Mouse (Mus musculus) ES-E14 (cell line): ENCODE results near the gene Inca1. TPM values are rescaled to one million over a fixed set of nuclear protein-coding genes. Genes with fewer than 3 reads are reported as not detected.

ENCODE experiments used
- DNase-seq: peaks from one replicate; pipeline ENCODE4 v3.0.0-alpha.2; 2013; ENCODE audit warnings: low read depth, low spot score
- H3K27ac ChIP-seq: 2 replicates; pipeline ENCODE4 v1.5.1; 2012; ENCODE audit warnings: low read depth, mild to moderate bottlenecking, low read length, moderate library complexity, mixed read lengths; ENCODE audit not compliant: poor library complexity, insufficient read depth, severe bottlenecking
- H3K36me3 ChIP-seq: 2 replicates; pipeline ENCODE4 v1.6.1; 2012; ENCODE audit warnings: mild to moderate bottlenecking, low read length, moderate library complexity, mixed read lengths; ENCODE audit not compliant: control insufficient read depth, poor library complexity, insufficient read depth, severe bottlenecking
- H3K4me1 ChIP-seq, 2 experiments: fragments of 150-350 bp in 1 of 2; sonication (generic) in 1 of 2; 2 replicates each; pipeline ENCODE4 v1.6.1; 2012; ENCODE audit warnings: low read length in 2 of 2, mild to moderate bottlenecking in 1 of 2, mixed read lengths in 1 of 2; ENCODE audit not compliant: control insufficient read depth in 2 of 2, insufficient read depth in 2 of 2, poor library complexity in 1 of 2
- H3K4me3 ChIP-seq, 2 experiments: fragments of 150-350 bp in 1 of 2; sonication (generic) in 1 of 2; 2 replicates each; pipeline ENCODE4 v1.5.1; 2012; ENCODE audit warnings: low read length in 2 of 2, low read depth in 1 of 2, mild to moderate bottlenecking in 1 of 2, mixed read lengths in 1 of 2; ENCODE audit not compliant: insufficient read depth in 1 of 2, poor library complexity in 1 of 2, severe bottlenecking in 1 of 2
- H3K9ac ChIP-seq: 2 replicates; pipeline ENCODE4 v1.6.1; 2012; ENCODE audit warnings: low read depth, mild to moderate bottlenecking, low read length, mixed read lengths; ENCODE audit not compliant: poor library complexity, insufficient read depth, severe bottlenecking
- H3K9me3 ChIP-seq: fragments of 150-350 bp; sonication (generic); 2 replicates; pipeline ENCODE4 v1.6.1; 2012; ENCODE audit warnings: low read depth, mild to moderate bottlenecking, low read length; ENCODE audit not compliant: control insufficient read depth, insufficient read depth
- CHD2 ChIP-seq: IDR thresholded peaks from 2 replicates; pipeline ENCODE4 v1.6.1; 2014; ENCODE audit warnings: mild to moderate bottlenecking, low read depth, low read length, inconsistent platforms
- HCFC1 ChIP-seq: IDR thresholded peaks from 2 replicates; pipeline ENCODE4 v1.6.1; 2012; ENCODE audit warnings: low read length, inconsistent platforms, borderline replicate concordance; ENCODE audit not compliant: insufficient read depth
- MAFK ChIP-seq: IDR thresholded peaks from 2 replicates; pipeline ENCODE4 v1.6.1; 2014; ENCODE audit warnings: mild to moderate bottlenecking, low read depth, low read length, inconsistent platforms; ENCODE audit not compliant: insufficient read depth
- ZC3H11A ChIP-seq: IDR thresholded peaks from 2 replicates; pipeline ENCODE4 v1.6.1; 2012; ENCODE audit warnings: low read depth, mild to moderate bottlenecking, inconsistent platforms, low read length, borderline replicate concordance
- ZNF384 ChIP-seq: IDR thresholded peaks from 2 replicates; pipeline ENCODE4 v1.6.1; 2012; ENCODE audit warnings: low read depth, low read length, inconsistent platforms
- in situ Hi-C, 2 experiments: fragments of 600-800 bp; cut with MboI; formaldehyde crosslinking; loops; one replicate each; pipeline ENCODE4 v1.15.1; 2025; ENCODE audit warnings: low sequenced_read_pairs in 2 of 2, inconsistent platforms in 1 of 2; ENCODE audit not compliant: unreplicated experiment in 2 of 2
- total RNA-seq: library from RNA; depleted of rRNA; stranded (reverse); fragments of 300-350 nt; gene quantifications from 2 replicates; pipeline ENCODE4 v1.2.3, GENCODE M21; 2012

The Inca1 gene
- total RNA-seq, 1 experiment, result 1.2 TPM

DNA sequence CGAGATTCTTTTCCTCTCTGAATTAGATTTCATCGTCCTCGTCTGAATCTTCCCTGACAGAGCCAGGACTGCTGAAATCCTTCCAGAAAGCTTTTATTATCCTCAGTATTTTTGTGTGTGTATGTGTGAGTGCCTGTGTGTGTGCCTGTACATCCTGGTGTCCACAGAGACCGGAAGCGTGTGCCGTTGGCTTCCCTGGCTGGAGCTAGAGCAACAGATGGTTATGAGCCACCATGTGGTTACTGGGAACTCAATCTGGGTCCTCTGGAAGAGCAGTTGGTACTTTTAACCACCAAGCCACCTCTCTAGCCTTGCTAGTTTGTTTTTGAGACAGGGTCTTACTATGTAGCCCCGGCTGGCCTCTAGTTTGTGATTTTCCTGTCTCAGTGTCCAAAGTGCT is 42.2 kb upstream of the Inca1 start:
- H3K4me1 ChIP-seq, result peaks cover 0 to 2% of the 10 kb centered on the region in 2 experiments; a peak in 1 of 4 replicates
- in situ Hi-C loops, result no loop called here
- TF ChIP-seq CHD2 (no peak), MAFK (no peak), ZC3H11A (no peak)
- H3K36me3 ChIP-seq, result no peaks in the 10 kb centered on the region
- no peak overlapping the region for H3K9ac ChIP-seq
- no peak for DNase-seq
- no peaks in the 10 kb centered on the region for H3K9me3 ChIP-seq
- H3K27ac ChIP-seq, result no peak overlapping the region
- H3K4me3 ChIP-seq, result no peak overlapping the region

DNA sequence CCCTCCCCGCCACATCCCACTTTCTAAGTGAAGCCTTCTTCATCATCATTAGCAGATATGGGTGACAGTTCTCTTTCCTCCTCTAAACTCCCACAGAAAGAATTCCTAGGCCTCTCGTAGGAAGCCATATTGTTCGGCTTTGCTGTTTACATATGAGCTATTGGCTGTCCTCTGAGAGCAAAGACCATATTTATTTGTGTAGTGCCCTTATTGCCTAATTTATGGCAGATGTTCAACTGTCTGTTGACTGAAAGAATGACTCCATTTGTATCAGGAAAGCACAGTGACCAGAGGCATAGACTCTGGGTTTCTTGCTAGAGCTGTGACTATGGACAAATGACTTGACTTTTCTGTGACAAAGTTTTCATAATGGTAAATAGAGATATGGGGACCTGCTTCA is 41.6 kb upstream of the Inca1 start:
- no peak for DNase-seq
- Histone ChIP-seq H3K9ac (no peak overlapping the region), H3K9me3 (no peaks in the 10 kb centered on the region), H3K27ac (no peak overlapping the region), H3K36me3 (no peaks in the 10 kb centered on the region), H3K4me1 (peaks cover 0 to 2% of the 10 kb centered on the region in 2 experiments; a peak in 1 of 4 replicates), H3K4me3 (no peak overlapping the region)
- TF ChIP-seq MAFK, result no peak
- no peak for TF ChIP-seq CHD2
- TF ChIP-seq ZC3H11A, result no peak
- TF ChIP-seq ZNF384, result no peak
- TF ChIP-seq HCFC1, result no peak
- in situ Hi-C loops, result no loop called here

DNA sequence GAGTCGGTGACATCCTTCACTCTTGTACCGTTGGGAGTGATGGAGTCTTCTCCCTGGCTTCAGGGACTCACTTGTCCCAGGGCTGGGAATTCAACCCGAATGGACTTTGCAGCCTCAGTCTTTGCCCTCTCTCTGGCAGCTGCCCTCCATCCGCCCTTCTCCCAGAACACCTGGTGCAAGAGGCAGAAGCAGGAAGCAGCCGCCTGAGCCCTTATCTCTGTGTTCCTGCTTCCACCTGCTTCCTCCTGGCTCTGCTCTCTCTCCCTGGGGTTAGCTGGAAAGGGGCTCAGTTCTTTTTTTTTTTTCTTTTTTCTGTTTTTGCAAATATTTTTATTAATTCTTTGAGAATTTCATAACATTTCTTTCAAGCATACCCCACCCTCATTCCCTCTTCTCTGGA is 37.8 kb upstream of the Inca1 start:
- peaks cover 0 to 2% of the 10 kb centered on the region in 2 experiments; a peak in 1 of 4 replicates for H3K4me1 ChIP-seq
- TF ChIP-seq HCFC1 (no peak), MAFK (no peak), ZNF384 (no peak), CHD2 (no peak), ZC3H11A (no peak)
- no peak overlapping the region for H3K27ac ChIP-seq
- H3K9ac ChIP-seq, result no peak overlapping the region
- no peak overlapping the region for H3K4me3 ChIP-seq
- DNase-seq, result no peak
- no peaks in the 10 kb centered on the region for H3K36me3 ChIP-seq
- H3K9me3 ChIP-seq, result no peaks in the 10 kb centered on the region
- in situ Hi-C loops, result no loop called here

DNA sequence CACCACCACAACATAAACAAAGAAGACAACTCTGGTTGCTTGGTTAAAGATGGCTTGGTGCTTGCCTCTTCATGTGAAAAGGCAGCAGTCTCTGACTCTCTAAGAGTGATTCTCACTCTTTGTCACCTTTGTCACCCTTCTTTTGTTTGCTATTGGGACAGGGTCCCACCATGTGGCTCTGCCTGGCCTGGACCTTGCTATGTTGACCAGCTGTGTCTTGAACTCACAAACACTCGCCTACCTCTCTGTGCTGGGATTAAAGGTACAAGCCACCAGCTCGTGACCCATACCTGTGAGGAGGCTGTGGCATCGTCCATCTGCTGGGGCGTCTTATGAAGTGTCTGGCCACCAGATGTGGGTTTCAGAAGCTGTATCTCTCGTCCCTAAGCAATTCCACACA is 33.3 kb upstream of the Inca1 start:
- no peaks in the 10 kb centered on the region for H3K9me3 ChIP-seq
- no peak overlapping the region for H3K27ac ChIP-seq
- DNase-seq, result no peak
- no peak overlapping the region for H3K9ac ChIP-seq
- in situ Hi-C loops, result no loop called here
- H3K36me3 ChIP-seq, result peaks cover 4% of the 10 kb centered on the region
- H3K4me1 ChIP-seq, result no peaks in the 10 kb centered on the region; a peak in 1 of 4 replicates
- no peak for TF ChIP-seq ZC3H11A
- H3K4me3 ChIP-seq, result no peak overlapping the region

DNA sequence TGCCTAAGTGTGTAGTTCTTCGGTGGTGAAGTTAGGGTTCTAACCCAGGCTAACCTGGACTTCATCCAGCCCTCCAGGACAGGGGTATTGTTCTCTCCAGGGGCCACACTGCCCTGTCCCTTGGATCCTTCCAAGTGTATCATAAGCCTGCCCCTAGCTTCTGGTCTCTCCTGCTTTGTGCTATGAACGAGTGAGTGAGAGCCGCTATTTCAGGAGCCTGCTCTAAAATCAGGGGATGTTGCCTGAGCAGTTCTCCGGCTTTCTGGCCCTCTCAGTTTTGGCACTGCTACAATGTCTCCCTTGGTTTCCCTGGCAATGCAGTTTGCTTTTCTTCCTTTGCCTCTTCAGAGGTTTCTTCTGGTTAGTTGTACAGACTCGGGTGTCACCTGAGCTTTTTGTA is 31.2 kb upstream of the Inca1 start:
- Histone ChIP-seq H3K9ac (no peak overlapping the region), H3K27ac (no peak overlapping the region), H3K4me1 (no peaks in the 10 kb centered on the region; a peak in 1 of 4 replicates), H3K9me3 (no peaks in the 10 kb centered on the region), H3K4me3 (no peak overlapping the region), H3K36me3 (peaks cover 22% of the 10 kb centered on the region)
- no peak for DNase-seq
- TF ChIP-seq ZC3H11A (no peak), MAFK (no peak), ZNF384 (no peak), HCFC1 (no peak), CHD2 (no peak)
- in situ Hi-C loops, result no loop called here
